Mouse (Mus musculus): Measurements from ENCODE around the gene Lats2. TPM values are rescaled to one million over a fixed set of nuclear protein-coding genes. Genes with fewer than 3 reads are reported as not detected.
"Not testable (repeated sequence)": the region's sequence is repeated elsewhere in the genome, so short reads cannot be mapped to it uniquely, and the experiment has no call there.

The Lats2 gene
- total RNA-seq, 2 experiments from 2014 or later = 32.7 to 34.8 TPM

DNA sequence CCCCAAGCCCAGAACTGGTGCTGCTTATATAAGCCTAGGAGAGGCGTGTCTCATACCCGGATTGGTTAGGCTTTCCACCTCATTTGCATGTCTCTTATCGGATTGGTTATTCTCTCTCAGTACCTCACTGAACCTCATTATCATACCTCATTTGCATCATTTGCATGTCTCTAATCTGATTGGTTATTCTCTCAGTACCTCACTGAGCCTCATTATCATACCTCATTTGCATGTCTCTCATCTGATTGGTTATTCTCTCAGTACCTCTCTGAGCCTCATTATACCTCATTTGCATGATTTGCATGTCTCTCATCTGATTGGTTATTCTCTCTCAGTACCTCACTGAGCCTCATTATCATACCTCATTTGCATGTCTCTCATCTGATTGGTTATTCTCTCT lies 101.7 kb downstream of the Lats2 start:
- not testable (repeated sequence) for DNase-seq (ENCODE audit: low spot score in 2 of 2)

DNA sequence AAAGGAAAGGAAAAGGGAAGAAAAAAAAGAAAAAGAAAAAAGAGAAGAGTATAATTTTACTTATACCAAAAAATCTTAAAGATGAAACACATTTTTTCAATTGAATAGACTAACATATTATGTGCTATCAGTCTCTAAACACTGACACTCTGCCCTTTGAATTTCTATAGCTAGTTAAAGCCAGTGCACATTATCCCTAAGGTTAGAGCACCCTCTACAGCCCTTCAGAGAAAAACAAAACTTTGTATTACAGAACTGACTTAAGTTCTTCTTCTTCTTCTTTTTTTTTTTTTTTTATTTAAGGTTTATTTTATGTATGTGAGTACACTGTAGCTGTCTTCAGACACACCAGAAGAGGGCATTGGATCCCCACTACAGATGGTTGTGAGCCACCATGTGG lies 108.7 kb downstream of the Lats2 start:
- DNase-seq (ENCODE audit: low spot score in 2 of 2) = no peak

DNA sequence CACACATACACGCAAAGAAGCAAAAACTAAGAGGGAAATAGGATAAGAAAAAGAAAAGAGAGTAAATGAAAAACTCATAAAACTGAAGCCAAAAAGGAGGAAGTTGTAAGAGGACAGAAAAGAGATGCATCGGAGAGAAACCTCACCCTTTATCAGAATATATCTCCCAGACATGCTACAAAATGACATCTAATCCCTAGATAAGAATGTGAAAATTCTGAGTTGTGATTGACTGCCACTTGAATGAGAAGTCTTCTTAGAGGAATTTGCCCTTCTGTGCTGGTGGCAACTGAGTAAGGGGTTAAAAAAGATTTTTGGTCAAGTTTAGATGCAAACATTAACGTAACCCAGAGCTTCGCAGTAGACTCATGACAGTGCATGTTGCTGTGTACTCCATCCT lies 112.0 kb downstream of the Lats2 start:
- no peak for DNase-seq (ENCODE audit: low spot score in 2 of 2)

Small RNA genes within 50 kb of the gene (microRNA-seq; reads per million reads assigned to microRNA genes)
- 0.85 to 1.8 reads per million in 2 experiments for gene Mir3077

Other genes with a start within 250 kb of the Lats2 start
- 1 to 10 TPM; 8.9 to 10.0 TPM for gene Il17d, start 233.6 kb downstream of the Lats2 start, total RNA-seq (2021)
- 10 to 100 TPM; 32.7 to 34.0 TPM for gene Eef1akmt1, start 186.8 kb downstream of the Lats2 start, total RNA-seq (2021)
- gene Xpo4, start 93.0 kb downstream of the Lats2 start, total RNA-seq (2021) = 10 to 100 TPM; 13.0 to 14.1 TPM
- not detected for gene Gm49361, start 12.3 kb downstream of the Lats2 start, total RNA-seq (2021)
- gene Sap18, start 39.8 kb upstream of the Lats2 start, total RNA-seq (2021) = 10 to 100 TPM; 37.0 to 64.9 TPM
- gene Ska3, start 67.8 kb upstream of the Lats2 start, total RNA-seq (2021) = 1 to 10 TPM; 1.6 to 1.7 TPM
- 10 to 100 TPM; 85.4 to 88.7 TPM for gene Mrpl57, start 67.8 kb upstream of the Lats2 start, total RNA-seq (2021)
- 10 to 100 TPM; 31.4 to 35.3 TPM for gene Zdhhc20, start 131.9 kb upstream of the Lats2 start, total RNA-seq (2021)
- 10 to 100 TPM; 23.6 to 24.0 TPM for gene Micu2, start 240.9 kb upstream of the Lats2 start, total RNA-seq (2021)

Measured in layer of hippocampus, postnatal 14 days (tissue).